Mouse (Mus musculus) ovary, adult 2 months (tissue): ENCODE measurements around the gene Scgb2b20. TPM values are rescaled to one million over a fixed set of nuclear protein-coding genes. Genes with fewer than 3 reads are reported as not detected.

Experiments
- polyA plus RNA-seq: library from polyadenylated mRNA; depleted of rRNA; stranded (reverse); fragments of >200 nt; gene quantifications from 2 replicates; pipeline ENCODE4 v1.2.3, GENCODE M21; 2012; rRNA removed

Scgb2b20 gene
- polyA plus RNA-seq = not detected in 2 replicates

GRCm38 (mm10) chr7:33366222-33366621, at the start of gene Scgb2b20:
Scgb2b20 (minus strand) TSS chr7:33366322.

GRCm38 (mm10) chr7:33372934-33373333, 6.8 kb upstream of the Scgb2b20 start, which contains the start of gene Scgb1b20:
Scgb1b20 (plus strand) TSS chr7:33373234.

Other genes starting within 250 kb of the Scgb2b20 start
- not detected in 2 replicates for gene Scgb2b18, start 192.5 kb downstream of the Scgb2b20 start, polyA plus RNA-seq
- not detected in 2 replicates for gene Scgb1b18, start 180.8 kb downstream of the Scgb2b20 start, polyA plus RNA-seq
- gene Scgb2b19, start 86.0 kb downstream of the Scgb2b20 start, polyA plus RNA-seq = not detected in 2 replicates
- not detected in 2 replicates for gene Scgb1b19, start 79.0 kb downstream of the Scgb2b20 start, polyA plus RNA-seq
- gene Scgb1b20, start 6.9 kb upstream of the Scgb2b20 start, polyA plus RNA-seq = not detected in 2 replicates
- gene Scgb2b21, start 154.1 kb upstream of the Scgb2b20 start, polyA plus RNA-seq = not detected in 2 replicates